ENCODE assay signal across 8 mouse cellular contexts in the genomic region with DNA sequence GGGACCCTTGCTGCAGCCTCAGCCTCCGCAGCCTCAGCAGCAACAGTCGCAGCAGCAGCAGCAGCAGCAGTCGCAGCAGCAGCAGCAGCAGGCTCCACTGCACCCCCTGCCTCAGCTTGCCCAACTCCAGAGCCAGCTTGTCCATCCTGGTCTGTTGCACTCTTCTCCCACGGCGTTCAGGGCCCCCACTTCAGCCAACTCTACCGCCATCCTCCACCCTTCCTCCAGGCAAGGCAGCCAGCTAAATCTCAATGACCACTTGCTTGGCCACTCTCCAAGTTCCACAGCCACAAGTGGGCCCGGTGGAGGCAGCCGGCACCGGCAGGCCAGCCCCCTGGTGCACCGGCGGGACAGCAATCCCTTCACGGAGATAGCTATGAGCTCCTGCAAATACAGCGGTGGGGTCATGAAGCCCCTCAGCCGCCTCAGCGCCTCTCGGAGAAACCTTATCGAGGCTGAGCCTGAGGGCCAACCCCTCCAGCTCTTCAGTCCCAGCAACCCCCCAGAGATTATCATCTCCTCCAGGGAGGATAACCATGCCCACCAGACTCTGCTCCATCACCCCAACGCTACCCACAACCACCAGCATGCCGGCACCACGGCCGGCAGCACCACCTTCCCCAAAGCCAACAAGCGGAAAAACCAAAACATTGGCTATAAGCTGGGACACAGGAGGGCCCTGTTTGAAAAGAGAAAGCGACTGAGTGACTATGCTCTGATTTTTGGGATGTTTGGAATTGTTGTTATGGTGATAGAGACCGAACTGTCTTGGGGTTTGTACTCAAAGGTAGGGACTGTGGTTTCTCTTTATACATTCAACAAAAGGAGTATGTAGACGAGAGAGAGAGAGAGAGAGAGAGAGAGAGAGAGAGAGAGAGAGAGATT. TPM values are rescaled to one million over a fixed set of nuclear protein-coding genes. Genes with fewer than 3 reads are reported as not detected.
DNase-seq lines count a peak whose midpoint lies in the region; ATAC-seq lines count a peak whose summit lies in the region.

No protein-coding gene starts in this region.

- ATAC-seq in heart, embryonic 13.5 days (ENCODE audit: extremely low read depth, insufficient number of reproducible peaks, low FRiP score, low TSS enrichment) = no peak
- peak; percentile 37 for ATAC-seq in kidney, embryonic 16.5 days (ENCODE audit: low FRiP score, low TSS enrichment)

- peaks cover 58% of the 10 kb centered on the region for H3K27me3 ChIP-seq in embryonic facial prominence, embryonic 10.5 days (replicated peaks; ENCODE audit: low read depth, poor library complexity, severe bottlenecking)
- peaks cover 53% of the 10 kb centered on the region for H3K27me3 ChIP-seq in heart, embryonic 13.5 days (replicated peaks)
- peaks cover 14% of the 10 kb centered on the region for H3K27me3 ChIP-seq in kidney, embryonic 16.5 days (ENCODE audit: insufficient read depth, low read length)

- H3K36me3 ChIP-seq in embryonic facial prominence, embryonic 10.5 days (replicated peaks) = no peaks in the 10 kb centered on the region
- no peaks in the 10 kb centered on the region for H3K36me3 ChIP-seq in heart, embryonic 13.5 days
- no peaks in the 10 kb centered on the region for H3K36me3 ChIP-seq in kidney, embryonic 16.5 days (ENCODE audit: insufficient read depth, low read length)

- peak overlapping the region; percentile 63 for H3K4me3 ChIP-seq in embryonic facial prominence, embryonic 10.5 days
- H3K4me3 ChIP-seq in heart, embryonic 13.5 days = peak overlapping the region; percentile 50
- peak overlapping the region; percentile 48 for H3K4me3 ChIP-seq in kidney, embryonic 16.5 days (ENCODE audit: low read length)

- H3K27ac ChIP-seq in embryonic facial prominence, embryonic 10.5 days (replicated peaks) = peak overlapping the region; percentile 72
- H3K27ac ChIP-seq in heart, embryonic 13.5 days (replicated peaks) = no peak overlapping the region
- H3K27ac ChIP-seq in kidney, embryonic 16.5 days (ENCODE audit: low read length) = no peak overlapping the region

- DNase-seq in cerebellum, postnatal 10 days = peak; percentile 67 to 68
- no peak for DNase-seq in cerebellum, adult 9-10 months
- peak; percentile 34 for DNase-seq in embryonic facial prominence, embryonic 10.5 days (ENCODE audit: low spot score)
- peak; percentile 62 to 76 for DNase-seq in lung, adult 18-20 months
- DNase-seq in retina, embryonic 14.5 days (ENCODE audit: low spot score) = peak; percentile 38
- no peak for DNase-seq in yolk sac, embryonic 10.5 days (ENCODE audit: low spot score)

- peaks cover 8% of the 10 kb centered on the region for H3K9me3 ChIP-seq in embryonic facial prominence, embryonic 10.5 days
- H3K9me3 ChIP-seq in heart, embryonic 13.5 days = peaks cover 7% of the 10 kb centered on the region
- H3K9me3 ChIP-seq in kidney, embryonic 16.5 days (ENCODE audit: low read length) = peaks cover 7% of the 10 kb centered on the region; the same call in 1 of the 2 replicates

- peak overlapping the region; percentile 73 for H3K9ac ChIP-seq in heart, embryonic 13.5 days
- H3K9ac ChIP-seq in kidney, embryonic 16.5 days (replicated peaks; ENCODE audit: low read length) = peak overlapping the region; percentile 56

- WGBS in embryonic facial prominence, embryonic 10.5 days = 5% methylated on average over 25 of the region's 25 CpGs
- WGBS in heart, embryonic 13.5 days = 6% methylated on average over 25 of the region's 25 CpGs
- 5% methylated on average over 24 of the region's 25 CpGs for WGBS in kidney, embryonic 16.5 days

- H3K4me2 ChIP-seq in heart, embryonic 13.5 days = peak overlapping the region; percentile 96
- H3K4me2 ChIP-seq in kidney, embryonic 16.5 days (replicated peaks; ENCODE audit: low read depth, low read length) = peak overlapping the region; percentile 85

- peaks cover 41% of the 10 kb centered on the region for H3K4me1 ChIP-seq in embryonic facial prominence, embryonic 10.5 days
- H3K4me1 ChIP-seq in heart, embryonic 13.5 days = peaks cover 46% of the 10 kb centered on the region
- peaks cover 31% of the 10 kb centered on the region for H3K4me1 ChIP-seq in kidney, embryonic 16.5 days (ENCODE audit: insufficient read depth, low read length)

RNA-seq across cellular contexts. Expression of gene Kcnn3, which starts 0.9 kb away (rescaled TPM):
- polyA plus RNA-seq in embryonic facial prominence, embryonic 10.5 days (2016; fragmentation: Nextera tagmentation; extraction: Ambion mirVana) = 0.62 and 0.88 TPM in 2 replicates
- polyA plus RNA-seq in heart, embryonic 13.5 days (2015; fragmentation: Nextera tagmentation; extraction: Ambion mirVana) = 2.2 and 2.3 TPM in 2 replicates
- 2.5 and 2.6 TPM in 2 replicates for polyA plus RNA-seq in kidney, embryonic 16.5 days (2015; fragmentation: Nextera tagmentation; extraction: Ambion mirVana)

Comparison
In these comparisons a context has a peak if more than half of its experiments do, and no peak if none do; other contexts are left out.
1. DNase-seq: peak in cerebellum, postnatal 10 days (2 of 2), embryonic facial prominence, embryonic 10.5 days (single experiment), lung, adult 18-20 months (2 of 2) and retina, embryonic 14.5 days (single experiment); none in cerebellum, adult 9-10 months (single experiment) and yolk sac, embryonic 10.5 days (single experiment).
2. Peak in every context shown above with its lines, with median percentiles within 50 percentile points of each other: H3K4me3 ChIP-seq.